Mouse (Mus musculus) olfactory bulb, adult 2 months (tissue): ENCODE measurements around the gene Zfp609.

Experiments used
- CTCF ChIP-seq: fragments of 200-500 bp; IDR thresholded peaks from 2 replicates; pipeline ENCODE4 v1.5.1; 2012; ENCODE audit warnings: low read depth, mild to moderate bottlenecking, low read length, moderate library complexity; ENCODE audit not compliant: insufficient read depth
- POLR2A ChIP-seq: fragments of 200-500 bp; IDR thresholded peaks from 2 replicates; pipeline ENCODE4 v1.6.1; 2012; ENCODE audit warnings: mild to moderate bottlenecking, low read depth, low read length, moderate library complexity; ENCODE audit not compliant: insufficient read depth

- no peak for TF ChIP-seq CTCF
- TF ChIP-seq POLR2A: no peak
Measured at GRCm38 (mm10) chr9:65833640-65834039, 6.3 kb upstream of the Zfp609 start.
